Mouse (Mus musculus): ENCODE results near the gene Ly6g5b. TPM values are rescaled to one million over a fixed set of nuclear protein-coding genes. Genes with fewer than 3 reads are reported as not detected.

The Ly6g5b gene
- polyA plus RNA-seq, 1 experiment = 3.1 TPM

DNA sequence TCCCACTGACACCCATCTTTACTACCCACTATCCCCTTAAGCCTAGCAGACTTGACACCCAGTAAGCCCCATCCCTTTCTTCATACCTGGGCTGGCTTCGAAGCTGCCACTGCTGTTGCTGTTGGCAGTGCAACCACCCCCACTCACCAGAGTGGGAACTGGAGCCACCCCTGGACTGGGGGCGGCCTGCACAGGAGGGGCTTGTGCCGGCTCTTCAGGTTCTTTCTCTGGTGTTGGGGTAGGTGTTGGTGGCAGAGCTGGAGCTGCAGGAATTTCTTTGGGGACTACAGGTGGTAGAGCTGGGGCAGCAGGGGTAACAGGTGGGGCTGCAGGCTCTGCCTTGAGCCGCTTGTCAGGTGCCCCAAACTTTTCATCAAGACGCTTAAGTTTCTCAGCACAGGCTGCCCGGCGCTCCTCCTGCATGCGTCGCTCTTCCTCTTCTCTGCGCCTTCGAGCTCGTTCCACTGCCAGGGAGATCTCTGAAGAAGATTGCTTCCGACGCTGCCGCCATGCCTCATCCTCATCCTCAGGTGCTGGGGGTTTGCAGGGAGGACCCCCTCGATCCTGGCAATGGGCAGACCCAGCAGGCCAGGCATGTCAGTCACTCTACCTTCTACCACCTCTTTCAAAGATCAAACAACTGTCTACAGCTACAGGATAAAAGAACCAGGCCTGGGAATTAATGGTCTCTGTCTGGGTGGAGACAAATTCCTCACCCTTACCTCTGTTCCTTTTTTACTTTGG is 43.8 kb upstream of the Ly6g5b start:
- Histone ChIP-seq H3K4me3 (ENCODE audit: control insufficient read depth, low read depth, low read length) (no peak overlapping the region), H3K4me1 (ENCODE audit: control insufficient read depth, insufficient read depth, low read length) (peaks cover 6% of the 10 kb centered on the region), H3K27ac (ENCODE audit: control insufficient read depth, insufficient read depth, low read depth, low read length) (no peak overlapping the region), H3K27me3 (ENCODE audit: control insufficient read depth, insufficient read depth, low read length) (no peaks in the 10 kb centered on the region), H3K36me3 (ENCODE audit: control insufficient read depth, insufficient read depth, low read length) (peaks cover 24% of the 10 kb centered on the region)
- TF ChIP-seq CTCF (IDR thresholded peaks at IDR 0.05; ENCODE audit: control insufficient read depth, insufficient read depth, insufficient replicate concordance, low read depth, low read length) (no peak), POLR2A (IDR thresholded peaks at IDR 0.05; ENCODE audit: control insufficient read depth, low read depth, low read length) (no peak)

DNA sequence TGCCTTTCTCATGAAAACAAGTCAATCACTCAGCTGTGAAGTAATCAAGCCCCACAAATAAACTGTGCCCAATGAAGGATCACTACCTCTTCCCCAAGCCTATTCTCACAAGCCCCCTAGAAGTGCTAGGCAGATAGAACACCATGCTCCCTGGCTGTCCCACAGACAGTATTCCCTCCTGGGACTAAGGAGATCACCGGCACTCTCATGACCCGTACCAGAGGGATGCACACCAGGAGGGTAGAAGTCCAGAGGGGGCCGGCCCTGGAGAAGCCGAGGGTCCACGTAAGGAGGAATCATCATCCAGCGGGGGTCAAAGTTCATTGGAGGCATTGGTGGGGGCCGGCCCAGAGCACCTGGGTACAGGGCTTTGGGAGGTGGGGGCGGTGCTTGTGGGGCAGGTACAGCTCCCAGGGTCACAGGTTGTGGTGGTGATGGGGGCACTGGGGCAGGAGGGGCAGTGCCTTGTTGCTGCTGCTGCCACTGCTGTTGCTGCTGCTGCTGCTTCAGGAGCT is 42.5 kb upstream of the Ly6g5b start:
- no peak for TF ChIP-seq POLR2A (IDR thresholded peaks at IDR 0.05; ENCODE audit: control insufficient read depth, low read depth, low read length)
- TF ChIP-seq CTCF (IDR thresholded peaks at IDR 0.05; ENCODE audit: control insufficient read depth, insufficient read depth, insufficient replicate concordance, low read depth, low read length) = no peak
- no peaks in the 10 kb centered on the region for H3K27me3 ChIP-seq (ENCODE audit: control insufficient read depth, insufficient read depth, low read length)
- peaks cover 28% of the 10 kb centered on the region for H3K36me3 ChIP-seq (ENCODE audit: control insufficient read depth, insufficient read depth, low read length)
- no peak overlapping the region for H3K27ac ChIP-seq (ENCODE audit: control insufficient read depth, insufficient read depth, low read depth, low read length)
- no peak overlapping the region for H3K4me3 ChIP-seq (ENCODE audit: control insufficient read depth, low read depth, low read length)
- peaks cover 2% of the 10 kb centered on the region for H3K4me1 ChIP-seq (ENCODE audit: control insufficient read depth, insufficient read depth, low read length)

DNA sequence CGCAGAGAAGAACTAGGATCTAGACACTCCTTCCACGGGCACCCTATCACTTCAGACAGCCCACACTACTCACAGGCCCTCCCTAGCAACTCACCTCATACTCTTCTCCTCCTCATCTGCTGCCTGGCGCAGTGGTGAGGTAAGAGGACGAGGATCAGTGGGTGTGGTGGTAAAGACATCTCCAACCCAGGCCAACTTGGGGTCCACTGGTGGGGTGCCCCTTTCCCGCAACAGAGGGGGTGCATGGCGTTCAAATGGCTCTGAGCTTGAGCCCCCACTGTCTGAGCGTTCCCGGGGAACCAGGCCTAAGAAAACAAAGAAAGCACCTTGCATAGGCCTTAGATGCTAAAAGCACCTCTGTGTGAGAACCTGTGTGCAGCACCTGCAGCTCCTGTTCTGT is 42.0 kb upstream of the Ly6g5b start:
- H3K36me3 ChIP-seq (ENCODE audit: control insufficient read depth, insufficient read depth, low read length) = peaks cover 30% of the 10 kb centered on the region
- no peak overlapping the region for H3K27ac ChIP-seq (ENCODE audit: control insufficient read depth, insufficient read depth, low read depth, low read length)
- H3K4me1 ChIP-seq (ENCODE audit: control insufficient read depth, insufficient read depth, low read length) = peaks cover 2% of the 10 kb centered on the region
- no peaks in the 10 kb centered on the region for H3K27me3 ChIP-seq (ENCODE audit: control insufficient read depth, insufficient read depth, low read length)
- TF ChIP-seq CTCF (IDR thresholded peaks at IDR 0.05; ENCODE audit: control insufficient read depth, insufficient read depth, insufficient replicate concordance, low read depth, low read length) = no peak
- no peak for TF ChIP-seq POLR2A (IDR thresholded peaks at IDR 0.05; ENCODE audit: control insufficient read depth, low read depth, low read length)
- H3K4me3 ChIP-seq (ENCODE audit: control insufficient read depth, low read depth, low read length) = no peak overlapping the region

DNA sequence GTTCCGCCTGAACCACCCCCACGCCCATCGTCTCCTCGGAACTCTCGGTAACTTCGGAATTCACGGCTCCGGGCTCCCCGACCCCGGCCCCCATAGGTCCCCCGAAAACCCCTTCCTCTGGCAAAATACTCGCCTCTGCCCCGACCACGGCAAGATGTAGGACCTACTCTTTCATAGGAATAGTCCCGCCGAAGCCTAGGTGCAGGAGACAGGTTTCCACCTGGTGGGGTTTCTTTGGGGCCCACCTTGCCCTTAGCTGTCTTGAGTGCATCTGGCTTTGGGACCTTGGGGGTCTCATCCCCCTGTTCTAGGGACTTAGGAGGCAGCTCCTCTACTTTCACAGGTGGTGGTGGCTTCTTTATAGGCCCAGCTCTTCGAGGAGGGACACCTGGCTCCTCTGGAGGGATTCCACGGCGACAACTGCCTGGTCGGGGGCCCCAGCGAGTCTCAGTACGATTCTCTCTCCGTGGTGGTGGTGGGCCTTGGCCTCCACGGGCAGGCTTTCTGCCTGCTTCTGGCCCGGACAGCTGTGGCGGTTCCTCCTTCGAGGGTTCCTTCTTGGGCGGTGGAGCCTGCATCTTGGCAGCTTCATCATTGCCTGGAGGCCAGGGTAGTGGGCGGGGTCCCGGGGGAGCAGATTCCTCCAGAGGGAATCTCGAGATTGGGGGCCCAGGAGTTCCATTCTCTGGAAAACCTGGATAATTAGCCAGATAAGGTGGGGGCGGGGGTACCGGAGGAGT is 41.4 kb upstream of the Ly6g5b start:
- Histone ChIP-seq H3K4me3 (ENCODE audit: control insufficient read depth, low read depth, low read length) (no peak overlapping the region), H3K27me3 (ENCODE audit: control insufficient read depth, insufficient read depth, low read length) (no peaks in the 10 kb centered on the region), H3K36me3 (ENCODE audit: control insufficient read depth, insufficient read depth, low read length) (peaks cover 30% of the 10 kb centered on the region), H3K27ac (ENCODE audit: control insufficient read depth, insufficient read depth, low read depth, low read length) (no peak overlapping the region), H3K4me1 (ENCODE audit: control insufficient read depth, insufficient read depth, low read length) (peaks cover 2% of the 10 kb centered on the region)
- no peak for TF ChIP-seq CTCF (IDR thresholded peaks at IDR 0.05; ENCODE audit: control insufficient read depth, insufficient read depth, insufficient replicate concordance, low read depth, low read length)
- no peak for TF ChIP-seq POLR2A (IDR thresholded peaks at IDR 0.05; ENCODE audit: control insufficient read depth, low read depth, low read length)

DNA sequence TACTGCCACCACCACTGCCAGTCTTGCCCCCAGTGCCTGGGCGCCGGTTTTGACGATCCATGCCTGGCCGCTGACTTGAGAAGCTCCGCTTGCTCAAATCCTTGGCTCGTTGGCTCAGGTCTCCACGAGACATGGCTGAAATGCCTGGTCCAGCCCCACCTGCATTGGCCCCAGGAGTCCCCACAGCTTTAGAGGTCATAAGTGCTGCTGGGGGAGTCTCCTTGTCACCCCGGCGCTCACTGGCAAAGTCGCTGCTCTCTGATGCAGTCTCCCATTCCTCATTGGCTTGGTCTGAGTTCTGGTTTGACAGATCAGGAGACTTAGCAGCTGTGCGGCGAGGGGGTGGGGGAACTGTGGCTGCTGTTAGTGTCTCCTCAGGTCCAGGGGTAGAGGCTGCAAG is 40.2 kb upstream of the Ly6g5b start:
- Histone ChIP-seq H3K4me3 (ENCODE audit: control insufficient read depth, low read depth, low read length) (no peak overlapping the region), H3K27ac (ENCODE audit: control insufficient read depth, insufficient read depth, low read depth, low read length) (no peak overlapping the region), H3K36me3 (ENCODE audit: control insufficient read depth, insufficient read depth, low read length) (peaks cover 28% of the 10 kb centered on the region), H3K4me1 (ENCODE audit: control insufficient read depth, insufficient read depth, low read length) (peaks cover 2% of the 10 kb centered on the region), H3K27me3 (ENCODE audit: control insufficient read depth, insufficient read depth, low read length) (no peaks in the 10 kb centered on the region)
- TF ChIP-seq POLR2A (IDR thresholded peaks at IDR 0.05; ENCODE audit: control insufficient read depth, low read depth, low read length) (no peak), CTCF (IDR thresholded peaks at IDR 0.05; ENCODE audit: control insufficient read depth, insufficient read depth, insufficient replicate concordance, low read depth, low read length) (0 out of 2 replicates have a peak, but pooled peaks have one; percentile 1)

DNA sequence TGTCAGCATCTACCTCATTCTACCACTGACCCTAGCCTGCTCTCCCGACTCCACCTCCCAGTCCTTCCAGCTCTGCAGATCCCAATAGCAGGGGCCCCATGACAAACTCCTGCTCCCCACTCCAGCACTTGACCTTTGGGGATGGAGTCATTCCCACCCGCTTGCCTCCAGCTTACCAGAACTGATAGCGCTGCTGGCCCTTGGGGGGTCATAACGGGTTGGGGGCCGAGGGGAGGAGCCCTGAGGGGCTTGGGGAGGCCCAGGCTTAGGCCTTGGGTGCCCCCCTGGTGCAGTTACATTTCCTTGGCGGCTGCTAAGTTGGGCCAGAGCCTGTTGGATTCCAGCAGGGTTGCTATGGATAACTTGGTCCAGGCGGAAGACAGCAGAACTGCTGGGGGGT is 39.4 kb upstream of the Ly6g5b start:
- Histone ChIP-seq H3K27me3 (ENCODE audit: control insufficient read depth, insufficient read depth, low read length) (no peaks in the 10 kb centered on the region), H3K4me3 (ENCODE audit: control insufficient read depth, low read depth, low read length) (no peak overlapping the region)
- no peak for TF ChIP-seq CTCF (IDR thresholded peaks at IDR 0.05; ENCODE audit: control insufficient read depth, insufficient read depth, insufficient replicate concordance, low read depth, low read length)

DNA sequence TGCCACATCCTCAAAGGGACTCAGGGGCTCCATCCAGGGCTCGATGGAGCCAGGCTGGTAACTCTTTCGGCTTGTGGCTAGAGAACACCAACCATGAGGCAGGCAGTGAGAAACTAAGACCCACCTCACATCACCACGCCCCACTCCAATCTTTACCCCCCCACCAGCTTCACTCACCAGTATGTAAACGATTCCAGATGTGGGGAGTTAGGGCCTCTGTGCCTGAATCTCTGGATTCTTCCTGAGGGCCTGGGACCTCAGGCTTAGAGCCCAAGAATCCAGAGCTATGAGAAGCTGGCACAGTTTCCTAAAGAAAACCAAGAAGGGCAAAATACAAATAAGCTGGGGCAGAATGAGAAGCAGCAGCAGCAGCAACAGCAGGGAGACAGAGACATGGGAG is 38.7 kb upstream of the Ly6g5b start:
- peaks cover 25% of the 10 kb centered on the region for H3K36me3 ChIP-seq (ENCODE audit: control insufficient read depth, insufficient read depth, low read length)
- no peaks in the 10 kb centered on the region for H3K27me3 ChIP-seq (ENCODE audit: control insufficient read depth, insufficient read depth, low read length)
- peaks cover 2% of the 10 kb centered on the region; the same call in 1 of the 2 replicates for H3K4me1 ChIP-seq (ENCODE audit: control insufficient read depth, insufficient read depth, low read length)
- H3K27ac ChIP-seq (ENCODE audit: control insufficient read depth, insufficient read depth, low read depth, low read length) = no peak overlapping the region
- TF ChIP-seq CTCF (IDR thresholded peaks at IDR 0.05; ENCODE audit: control insufficient read depth, insufficient read depth, insufficient replicate concordance, low read depth, low read length) (no peak), POLR2A (IDR thresholded peaks at IDR 0.05; ENCODE audit: control insufficient read depth, low read depth, low read length) (no peak)
- no peak overlapping the region for H3K4me3 ChIP-seq (ENCODE audit: control insufficient read depth, low read depth, low read length)

More for the DNA sequence above, 39.4 kb upstream of the Ly6g5b start:
- H3K27ac ChIP-seq (ENCODE audit: control insufficient read depth, insufficient read depth, low read depth, low read length) = no peak overlapping the region
- H3K36me3 ChIP-seq (ENCODE audit: control insufficient read depth, insufficient read depth, low read length) = peaks cover 29% of the 10 kb centered on the region
- peaks cover 2% of the 10 kb centered on the region for H3K4me1 ChIP-seq (ENCODE audit: control insufficient read depth, insufficient read depth, low read length)
